Mouse (Mus musculus): ENCODE measurements at regions not wholly inside any gene's neighbourhood (a gene's known extent, or its start where the extent isn't known, plus 50 kb on each side); places are given as distances from the start of the nearest gene placed in this dataset.

GRCm38 (mm10) chr13:83865932-83866685, 356.0 kb upstream of the Tmem161b start:
- no peak overlapping the region for H3K4me2 ChIP-seq
- ATAC-seq (ENCODE audit: low read depth), result no peak
- H3K9ac ChIP-seq, result no peak overlapping the region
- H3K27me3 ChIP-seq, result no peaks in the 10 kb centered on the region
- H3K4me3 ChIP-seq (replicated peaks), result no peak overlapping the region
- no peaks in the 10 kb centered on the region for H3K36me3 ChIP-seq
- WGBS (ENCODE audit: insufficient replicate concordance), result 65% methylated on average over 6 of the region's 6 CpGs
- DNase-seq, result no peak
- no peak overlapping the region for H3K27ac ChIP-seq
- no peaks in the 10 kb centered on the region for H3K9me3 ChIP-seq (replicated peaks)
- H3K4me1 ChIP-seq (replicated peaks), result no peaks in the 10 kb centered on the region

GRCm38 (mm10) chr13:83867211-83867610, 354.9 kb upstream of the Tmem161b start:
- Histone ChIP-seq H3K27ac (no peak overlapping the region), H3K9me3 (replicated peaks) (no peaks in the 10 kb centered on the region), H3K9ac (no peak overlapping the region), H3K4me1 (replicated peaks) (no peaks in the 10 kb centered on the region), H3K4me3 (replicated peaks) (no peak overlapping the region), H3K27me3 (no peaks in the 10 kb centered on the region), H3K4me2 (no peak overlapping the region), H3K36me3 (no peaks in the 10 kb centered on the region)
- DNase-seq, result no peak
- WGBS (ENCODE audit: insufficient replicate concordance), result 36% methylated on average over 1 of the region's 1 CpGs
- ATAC-seq (ENCODE audit: low read depth), result no peak

GRCm38 (mm10) chr13:83867831-83868473, 354.1 kb upstream of the Tmem161b start:
- 52% methylated on average over 4 of the region's 4 CpGs for WGBS (ENCODE audit: insufficient replicate concordance)
- no peak overlapping the region for H3K4me3 ChIP-seq (replicated peaks)
- DNase-seq, result no peak

DNA sequence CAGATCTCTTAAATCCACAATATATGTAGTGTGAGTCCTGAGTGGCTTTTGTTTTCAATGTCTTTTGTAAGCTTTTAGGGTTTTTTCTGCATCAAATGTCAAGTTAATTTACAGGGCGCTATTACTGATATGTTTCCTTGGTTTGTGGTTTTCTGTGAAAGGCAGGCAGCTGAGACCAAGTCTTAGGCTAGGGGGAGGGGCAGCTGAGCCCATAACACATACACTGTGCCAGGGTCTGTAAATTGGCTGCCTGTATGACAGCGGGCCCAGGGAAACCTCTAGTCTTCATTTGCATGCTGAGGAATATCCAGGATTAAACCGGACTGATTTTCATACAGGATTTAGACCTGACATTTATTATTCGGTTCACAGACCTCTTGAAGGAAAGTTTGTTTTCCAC, 353.2 kb upstream of the Tmem161b start:
- Histone ChIP-seq H3K4me1 (replicated peaks) (no peaks in the 10 kb centered on the region), H3K9ac (no peak overlapping the region), H3K9me3 (replicated peaks) (no peaks in the 10 kb centered on the region), H3K27me3 (no peaks in the 10 kb centered on the region), H3K4me3 (replicated peaks) (no peak overlapping the region), H3K36me3 (no peaks in the 10 kb centered on the region), H3K4me2 (no peak overlapping the region), H3K27ac (no peak overlapping the region)
- 40% methylated on average over 4 of the region's 4 CpGs for WGBS (ENCODE audit: insufficient replicate concordance)
- no peak for DNase-seq
- no peak for ATAC-seq (ENCODE audit: low read depth)

More at GRCm38 (mm10) chr13:83867831-83868473, 354.1 kb upstream of the Tmem161b start:
- no peaks in the 10 kb centered on the region for H3K4me1 ChIP-seq (replicated peaks)
- no peak overlapping the region for H3K9ac ChIP-seq
- no peak overlapping the region for H3K4me2 ChIP-seq
- no peak for ATAC-seq (ENCODE audit: low read depth)
- H3K36me3 ChIP-seq, result no peaks in the 10 kb centered on the region
- H3K9me3 ChIP-seq (replicated peaks), result no peaks in the 10 kb centered on the region
- H3K27me3 ChIP-seq, result no peaks in the 10 kb centered on the region
- no peak overlapping the region for H3K27ac ChIP-seq

GRCm38 (mm10) chr13:83872143-83872819, 349.8 kb upstream of the Tmem161b start:
- H3K9me3 ChIP-seq (replicated peaks), result no peaks in the 10 kb centered on the region
- no peaks in the 10 kb centered on the region for H3K4me1 ChIP-seq (replicated peaks)
- no peak overlapping the region for H3K4me2 ChIP-seq
- no peak overlapping the region for H3K27ac ChIP-seq
- no peaks in the 10 kb centered on the region for H3K36me3 ChIP-seq
- no peak overlapping the region for H3K9ac ChIP-seq
- DNase-seq (no peak), ATAC-seq (ENCODE audit: low read depth) (no peak)
- no peak overlapping the region for H3K4me3 ChIP-seq (replicated peaks)
- 57% methylated on average over 3 of the region's 3 CpGs for WGBS (ENCODE audit: insufficient replicate concordance)
- no peaks in the 10 kb centered on the region for H3K27me3 ChIP-seq

- Histone ChIP-seq H3K27me3 (no peaks in the 10 kb centered on the region), H3K4me2 (no peak overlapping the region), H3K4me1 (replicated peaks) (no peaks in the 10 kb centered on the region), H3K4me3 (replicated peaks) (no peak overlapping the region), H3K27ac (no peak overlapping the region), H3K9me3 (replicated peaks) (no peaks in the 10 kb centered on the region), H3K36me3 (no peaks in the 10 kb centered on the region), H3K9ac (no peak overlapping the region)
- 33% methylated on average over 5 of the region's 5 CpGs for WGBS (ENCODE audit: insufficient replicate concordance)
- DNase-seq, result no peak
- no peak for ATAC-seq (ENCODE audit: low read depth)
Measured at GRCm38 (mm10) chr13:83872887-83873286, 349.2 kb upstream of the Tmem161b start.

DNA sequence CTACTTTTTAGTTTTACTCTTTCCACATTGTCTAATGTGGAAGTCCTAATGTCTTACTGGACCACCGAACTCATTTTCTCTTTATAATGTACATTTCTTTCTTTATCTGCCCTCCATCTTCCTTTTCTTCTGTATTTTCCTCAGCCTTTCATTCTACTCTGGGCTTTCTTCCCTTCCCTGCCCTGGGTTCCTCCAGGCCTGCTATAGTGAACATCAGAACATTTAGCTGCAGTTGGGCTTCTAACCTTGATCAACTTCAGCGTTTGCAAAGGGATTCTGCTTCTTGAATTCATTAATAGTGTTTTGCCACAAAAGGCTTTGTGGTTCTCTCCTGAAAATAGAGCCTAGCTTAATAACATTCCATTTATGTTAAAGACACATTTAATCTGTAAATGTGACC, 342.5 kb upstream of the Tmem161b start:
- Histone ChIP-seq H3K9ac (no peak overlapping the region), H3K36me3 (no peaks in the 10 kb centered on the region), H3K9me3 (replicated peaks) (no peaks in the 10 kb centered on the region), H3K27ac (no peak overlapping the region), H3K4me2 (no peak overlapping the region), H3K4me1 (replicated peaks) (no peaks in the 10 kb centered on the region), H3K27me3 (no peaks in the 10 kb centered on the region), H3K4me3 (replicated peaks) (no peak overlapping the region)
- ATAC-seq (ENCODE audit: low read depth) (no peak), DNase-seq (no peak)
- 48% methylated on average over 2 of the region's 2 CpGs for WGBS (ENCODE audit: insufficient replicate concordance)

- no peak overlapping the region for H3K27ac ChIP-seq
- no peak overlapping the region for H3K9ac ChIP-seq
- no peak overlapping the region for H3K4me2 ChIP-seq
- DNase-seq (no peak), ATAC-seq (ENCODE audit: low read depth) (no peak)
- H3K4me1 ChIP-seq (replicated peaks), result no peaks in the 10 kb centered on the region
- H3K27me3 ChIP-seq, result no peaks in the 10 kb centered on the region
- 59% methylated on average over 2 of the region's 2 CpGs for whole genome bisulfite sequencing (ENCODE audit: insufficient replicate concordance)
- no peaks in the 10 kb centered on the region for H3K36me3 ChIP-seq
- no peaks in the 10 kb centered on the region for H3K9me3 ChIP-seq (replicated peaks)
- H3K4me3 ChIP-seq (replicated peaks), result no peak overlapping the region
Measured at GRCm38 (mm10) chr13:83880305-83880704, 341.8 kb upstream of the Tmem161b start.

GRCm38 (mm10) chr13:83880772-83881171, 341.3 kb upstream of the Tmem161b start:
- H3K4me2 ChIP-seq, result no peak overlapping the region
- H3K27me3 ChIP-seq, result no peaks in the 10 kb centered on the region
- H3K4me3 ChIP-seq (replicated peaks), result no peak overlapping the region
- no peaks in the 10 kb centered on the region for H3K9me3 ChIP-seq (replicated peaks)
- no peak overlapping the region for H3K9ac ChIP-seq
- no peaks in the 10 kb centered on the region for H3K36me3 ChIP-seq
- no peak overlapping the region for H3K27ac ChIP-seq
- DNase-seq (no peak), ATAC-seq (ENCODE audit: low read depth) (no peak)
- 65% methylated on average over 2 of the region's 2 CpGs for WGBS (ENCODE audit: insufficient replicate concordance)
- no peaks in the 10 kb centered on the region for H3K4me1 ChIP-seq (replicated peaks)

DNA sequence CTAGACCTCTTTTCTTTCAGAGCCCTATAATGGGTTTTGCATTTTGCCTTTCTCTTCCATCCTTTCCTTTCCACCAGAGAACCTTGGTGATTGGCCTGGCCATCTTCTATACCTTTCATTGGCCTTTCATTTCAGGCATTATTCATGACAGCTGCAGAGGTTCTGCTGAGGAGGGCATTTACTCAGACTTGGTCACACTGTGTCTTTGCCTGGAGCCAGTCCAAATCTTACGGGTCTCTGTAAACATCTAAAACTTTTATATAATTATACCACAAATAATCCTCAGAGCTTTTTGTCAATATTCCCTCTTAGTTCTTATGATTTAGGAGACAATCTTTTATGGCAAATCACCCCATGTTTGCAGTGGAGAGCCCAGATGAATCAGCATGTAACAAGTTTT, 339.3 kb upstream of the Tmem161b start:
- Histone ChIP-seq H3K9ac (no peak overlapping the region), H3K4me1 (replicated peaks) (no peaks in the 10 kb centered on the region), H3K9me3 (replicated peaks) (no peaks in the 10 kb centered on the region), H3K27ac (no peak overlapping the region), H3K4me3 (replicated peaks) (no peak overlapping the region), H3K36me3 (no peaks in the 10 kb centered on the region), H3K27me3 (no peaks in the 10 kb centered on the region), H3K4me2 (no peak overlapping the region)
- ATAC-seq (ENCODE audit: low read depth), result no peak
- 88% methylated on average over 1 of the region's 1 CpGs for WGBS (ENCODE audit: insufficient replicate concordance)
- DNase-seq, result no peak

GRCm38 (mm10) chr13:83883821-83884220, 338.3 kb upstream of the Tmem161b start:
- Histone ChIP-seq H3K36me3 (no peaks in the 10 kb centered on the region), H3K4me1 (replicated peaks) (no peaks in the 10 kb centered on the region), H3K27ac (no peak overlapping the region), H3K27me3 (no peaks in the 10 kb centered on the region), H3K9ac (no peak overlapping the region), H3K4me2 (no peak overlapping the region), H3K4me3 (replicated peaks) (no peak overlapping the region), H3K9me3 (replicated peaks) (no peaks in the 10 kb centered on the region)
- ATAC-seq (ENCODE audit: low read depth) (no peak), DNase-seq (no peak)
- 70% methylated on average over 4 of the region's 4 CpGs for WGBS (ENCODE audit: insufficient replicate concordance)
